Mouse (Mus musculus) stomach, embryonic 15.5 days (tissue): Measurements from ENCODE around the gene Cd6. TPM values are rescaled to one million over a fixed set of nuclear protein-coding genes. Genes with fewer than 3 reads are reported as not detected.

Experiments used
- ATAC-seq: fragments of 200-750 bp; cut with Nextera tagmentation; 2 replicates; pipeline ENCODE4 v1.8.0; 2017; ENCODE audit warnings: low read depth, moderate number of reproducible peaks, moderate TSS enrichment; ENCODE audit not compliant: insufficient read depth, low FRiP score
- H3K27ac ChIP-seq: fragments of 300-500 bp; sonication (generic); 2 replicates; pipeline ENCODE4 v1.5.1; 2015; ENCODE audit warnings: mild to moderate bottlenecking, inconsistent platforms
- H3K27me3 ChIP-seq: fragments of 300-500 bp; sonication (generic); replicated peaks from 2 replicates; pipeline ENCODE4 v1.6.1; 2015; ENCODE audit warnings: inconsistent platforms
- H3K36me3 ChIP-seq: fragments of 300-500 bp; sonication (generic); 2 replicates; pipeline ENCODE4 v1.6.1; 2015; ENCODE audit warnings: inconsistent platforms
- H3K4me1 ChIP-seq: fragments of 300-500 bp; sonication (generic); 2 replicates; pipeline ENCODE4 v1.6.1; 2015; ENCODE audit warnings: inconsistent platforms
- H3K4me2 ChIP-seq: fragments of 300-500 bp; sonication (generic); 2 replicates; pipeline ENCODE4 v1.6.1; 2015; ENCODE audit warnings: mild to moderate bottlenecking, inconsistent platforms
- H3K4me3 ChIP-seq: fragments of 300-500 bp; sonication (generic); replicated peaks from 2 replicates; pipeline ENCODE4 v1.5.1; 2015; ENCODE audit warnings: inconsistent platforms
- H3K9ac ChIP-seq: fragments of 300-500 bp; sonication (generic); 2 replicates; pipeline ENCODE4 v1.6.1; 2015; ENCODE audit warnings: inconsistent platforms
- H3K9me3 ChIP-seq: fragments of 300-500 bp; sonication (generic); 2 replicates; pipeline ENCODE4 v1.6.1; 2016; ENCODE audit warnings: inconsistent platforms
- WGBS: fragments of 180-500 bp; shearing (Covaris S2); methylation state at CpG from one replicate; pipeline ENCODE4 v1.1.7; 2015; 5-methylcytosine and 5-hydroxymethylcytosine counted together
- polyA plus RNA-seq: library from polyadenylated mRNA; unstranded; fragments of >200 nt; fragmentation: Nextera tagmentation; extraction: Ambion mirVana; gene quantifications from 2 replicates; pipeline ENCODE4 v1.2.1, GENCODE M21; 2015

Cd6 gene
- polyA plus RNA-seq, 1 experiment from 2014 or later = 0.48 TPM

GRCm38 (mm10) chr19:10769429-10770195, 60.2 kb downstream of the Cd6 start:
- H3K9ac ChIP-seq = no peak overlapping the region
- H3K4me2 ChIP-seq = no peak overlapping the region
- no peaks in the 10 kb centered on the region for H3K4me1 ChIP-seq
- no peak overlapping the region for H3K4me3 ChIP-seq
- H3K27me3 ChIP-seq = no peaks in the 10 kb centered on the region
- ATAC-seq = no peak
- H3K9me3 ChIP-seq = no peaks in the 10 kb centered on the region
- no peaks in the 10 kb centered on the region for H3K36me3 ChIP-seq
- WGBS = 52% methylated on average over 12 of the region's 12 CpGs
- H3K27ac ChIP-seq = no peak overlapping the region

- no peaks in the 10 kb centered on the region for H3K4me1 ChIP-seq
- no peaks in the 10 kb centered on the region for H3K27me3 ChIP-seq
- H3K4me2 ChIP-seq = no peak overlapping the region
- H3K9me3 ChIP-seq = no peaks in the 10 kb centered on the region
- H3K27ac ChIP-seq = no peak overlapping the region
- H3K36me3 ChIP-seq = no peaks in the 10 kb centered on the region
- WGBS = 77% methylated on average over 6 of the region's 6 CpGs
- no peak overlapping the region for H3K4me3 ChIP-seq
- H3K9ac ChIP-seq = no peak overlapping the region
- ATAC-seq = no peak
Measured at GRCm38 (mm10) chr19:10768694-10769428, 61.0 kb downstream of the Cd6 start.

GRCm38 (mm10) chr19:10767631-10768030, 62.2 kb downstream of the Cd6 start:
- Histone ChIP-seq H3K27ac (no peak overlapping the region), H3K9me3 (no peaks in the 10 kb centered on the region), H3K4me1 (no peaks in the 10 kb centered on the region), H3K27me3 (no peaks in the 10 kb centered on the region), H3K4me3 (no peak overlapping the region), H3K9ac (no peak overlapping the region), H3K4me2 (no peak overlapping the region), H3K36me3 (no peaks in the 10 kb centered on the region)
- ATAC-seq = no peak
- WGBS = 90% methylated on average over 10 of the region's 10 CpGs

GRCm38 (mm10) chr19:10763381-10764031, 66.4 kb downstream of the Cd6 start:
- no peak overlapping the region for H3K4me2 ChIP-seq
- H3K4me3 ChIP-seq = no peak overlapping the region
- H3K27me3 ChIP-seq = no peaks in the 10 kb centered on the region
- no peaks in the 10 kb centered on the region for H3K9me3 ChIP-seq
- no peaks in the 10 kb centered on the region for H3K36me3 ChIP-seq
- H3K4me1 ChIP-seq = peaks cover 9% of the 10 kb centered on the region
- H3K9ac ChIP-seq = no peak overlapping the region
- 68% methylated on average over 21 of the region's 21 CpGs for WGBS
- ATAC-seq = no peak
- no peak overlapping the region for H3K27ac ChIP-seq

GRCm38 (mm10) chr19:10762468-10762867, 67.4 kb downstream of the Cd6 start:
- Histone ChIP-seq H3K9ac (no peak overlapping the region), H3K36me3 (no peaks in the 10 kb centered on the region), H3K4me3 (no peak overlapping the region), H3K9me3 (no peaks in the 10 kb centered on the region), H3K4me1 (peaks cover 13% of the 10 kb centered on the region), H3K27me3 (no peaks in the 10 kb centered on the region), H3K27ac (no peak overlapping the region), H3K4me2 (no peak overlapping the region)
- WGBS = 62% methylated on average over 6 of the region's 6 CpGs
- ATAC-seq = no peak

- WGBS = 81% methylated on average over 8 of the region's 8 CpGs
- no peak overlapping the region for H3K4me2 ChIP-seq
- no peaks in the 10 kb centered on the region for H3K27me3 ChIP-seq
- H3K36me3 ChIP-seq = no peaks in the 10 kb centered on the region
- no peak overlapping the region for H3K4me3 ChIP-seq
- H3K27ac ChIP-seq = no peak overlapping the region; the same call in 1 of the 2 replicates
- H3K4me1 ChIP-seq = peaks cover 13% of the 10 kb centered on the region
- no peaks in the 10 kb centered on the region for H3K9me3 ChIP-seq
- ATAC-seq = no peak
- H3K9ac ChIP-seq = no peak overlapping the region
Measured at GRCm38 (mm10) chr19:10761794-10762415, 68.0 kb downstream of the Cd6 start.

GRCm38 (mm10) chr19:10759983-10760831, 69.7 kb downstream of the Cd6 start:
- no peak overlapping the region for H3K27ac ChIP-seq
- H3K9ac ChIP-seq = no peak overlapping the region
- H3K9me3 ChIP-seq = no peaks in the 10 kb centered on the region
- WGBS = 73% methylated on average over 9 of the region's 9 CpGs
- peaks cover 13% of the 10 kb centered on the region for H3K4me1 ChIP-seq
- ATAC-seq = no peak
- no peaks in the 10 kb centered on the region for H3K36me3 ChIP-seq
- H3K4me2 ChIP-seq = no peak overlapping the region
- H3K4me3 ChIP-seq = no peak overlapping the region
- H3K27me3 ChIP-seq = no peaks in the 10 kb centered on the region

- no peaks in the 10 kb centered on the region for H3K36me3 ChIP-seq
- H3K27me3 ChIP-seq = no peaks in the 10 kb centered on the region
- no peak overlapping the region for H3K9ac ChIP-seq
- H3K4me1 ChIP-seq = peaks cover 13% of the 10 kb centered on the region
- no peak for ATAC-seq
- H3K27ac ChIP-seq = no peak overlapping the region
- no peak overlapping the region for H3K4me3 ChIP-seq
- no peak overlapping the region for H3K4me2 ChIP-seq
- no peaks in the 10 kb centered on the region for H3K9me3 ChIP-seq
Measured at GRCm38 (mm10) chr19:10759525-10759924, 70.3 kb downstream of the Cd6 start.

GRCm38 (mm10) chr19:10758708-10759107, 71.2 kb downstream of the Cd6 start:
- peak overlapping the region; percentile 67 for H3K27ac ChIP-seq

GRCm38 (mm10) chr19:10757526-10757925, 72.3 kb downstream of the Cd6 start:
- no peaks in the 10 kb centered on the region for H3K9me3 ChIP-seq
- no peaks in the 10 kb centered on the region for H3K27me3 ChIP-seq
- H3K4me2 ChIP-seq = no peak overlapping the region
- WGBS = 84% methylated on average over 2 of the region's 2 CpGs
- H3K4me3 ChIP-seq = no peak overlapping the region
- no peaks in the 10 kb centered on the region for H3K36me3 ChIP-seq
- H3K9ac ChIP-seq = no peak overlapping the region
- H3K4me1 ChIP-seq = peaks cover 13% of the 10 kb centered on the region
- no peak for ATAC-seq
- H3K27ac ChIP-seq = 0 out of 2 replicates have a peak overlapping the region, but pooled peaks have one; percentile 67

More at GRCm38 (mm10) chr19:10758708-10759107, 71.2 kb downstream of the Cd6 start:
- no peak; the same call in 1 of the 2 replicates for ATAC-seq
- no peak overlapping the region for H3K4me3 ChIP-seq
- H3K4me2 ChIP-seq = no peak overlapping the region
- no peak overlapping the region for H3K9ac ChIP-seq
- H3K27me3 ChIP-seq = no peaks in the 10 kb centered on the region
- H3K4me1 ChIP-seq = peaks cover 13% of the 10 kb centered on the region
- no peaks in the 10 kb centered on the region for H3K36me3 ChIP-seq
- WGBS = 21% methylated on average over 6 of the region's 6 CpGs
- H3K9me3 ChIP-seq = no peaks in the 10 kb centered on the region

GRCm38 (mm10) chr19:10757125-10757524, 72.7 kb downstream of the Cd6 start:
- Histone ChIP-seq H3K36me3 (no peaks in the 10 kb centered on the region), H3K4me2 (no peak overlapping the region), H3K4me3 (no peak overlapping the region), H3K9ac (no peak overlapping the region), H3K4me1 (peaks cover 13% of the 10 kb centered on the region), H3K27ac (no peak overlapping the region), H3K27me3 (no peaks in the 10 kb centered on the region), H3K9me3 (no peaks in the 10 kb centered on the region)
- no peak; the same call in 1 of the 2 replicates for ATAC-seq
